Mouse (Mus musculus) thymus, adult 2 months (tissue): ENCODE measurements around the gene B4galnt4. TPM values are rescaled to one million over a fixed set of nuclear protein-coding genes. Genes with fewer than 3 reads are reported as not detected.

Experiments
- DNase-seq: peaks from one replicate; pipeline ENCODE4 v3.0.0; 2021
- H3K27ac ChIP-seq: fragments of 200-500 bp; 2 replicates; pipeline ENCODE4 v1.5.1; 2012; ENCODE audit warnings: low read length, control low read depth; ENCODE audit not compliant: control insufficient read depth, insufficient read depth
- H3K27me3 ChIP-seq: fragments of 200-500 bp; 2 replicates; pipeline ENCODE4 v1.6.1; 2012; ENCODE audit warnings: mild to moderate bottlenecking, low read length, moderate library complexity, mixed read lengths; ENCODE audit not compliant: control insufficient read depth, insufficient read depth
- H3K36me3 ChIP-seq: fragments of 200-500 bp; 2 replicates; pipeline ENCODE4 v1.6.1; 2012; ENCODE audit warnings: mild to moderate bottlenecking, low read length, moderate library complexity; ENCODE audit not compliant: control insufficient read depth, insufficient read depth
- H3K4me1 ChIP-seq: fragments of 200-500 bp; replicated peaks from 2 replicates; pipeline ENCODE4 v1.6.1; 2012; ENCODE audit warnings: low read length; ENCODE audit not compliant: control insufficient read depth, insufficient read depth
- H3K4me3 ChIP-seq: fragments of 200-500 bp; 2 replicates; pipeline ENCODE4 v1.5.1; 2012; ENCODE audit warnings: mild to moderate bottlenecking, low read length, control low read depth, moderate library complexity; ENCODE audit not compliant: control insufficient read depth, insufficient read depth
- CTCF ChIP-seq: fragments of 200-500 bp; IDR thresholded peaks from 2 replicates; pipeline ENCODE4 v1.5.1; 2012; ENCODE audit warnings: mild to moderate bottlenecking, control low read depth, low read length, moderate library complexity, borderline replicate concordance; ENCODE audit not compliant: control insufficient read depth, poor library complexity, insufficient read depth; ENCODE audit errors: extremely low read depth
- POLR2A ChIP-seq: fragments of 200-500 bp; IDR thresholded peaks from 2 replicates; pipeline ENCODE4 v1.6.1; 2012; ENCODE audit warnings: mild to moderate bottlenecking, low read length, control low read depth, moderate library complexity; ENCODE audit not compliant: control insufficient read depth, poor library complexity, insufficient read depth; ENCODE audit errors: extremely low read depth
- WGBS: fragments of 180-500 bp; shearing (Covaris S2); methylation state at CpG from one replicate; pipeline ENCODE4 v1.1.7; 2018; 5-methylcytosine and 5-hydroxymethylcytosine counted together
- polyA plus RNA-seq: library from polyadenylated mRNA; depleted of rRNA; stranded (reverse); fragments of >200 nt; gene quantifications from 2 replicates; pipeline ENCODE4 v1.2.3, GENCODE M21; 2012

The B4galnt4 gene
- polyA plus RNA-seq, 1 experiment = 1.4 TPM

DNA sequence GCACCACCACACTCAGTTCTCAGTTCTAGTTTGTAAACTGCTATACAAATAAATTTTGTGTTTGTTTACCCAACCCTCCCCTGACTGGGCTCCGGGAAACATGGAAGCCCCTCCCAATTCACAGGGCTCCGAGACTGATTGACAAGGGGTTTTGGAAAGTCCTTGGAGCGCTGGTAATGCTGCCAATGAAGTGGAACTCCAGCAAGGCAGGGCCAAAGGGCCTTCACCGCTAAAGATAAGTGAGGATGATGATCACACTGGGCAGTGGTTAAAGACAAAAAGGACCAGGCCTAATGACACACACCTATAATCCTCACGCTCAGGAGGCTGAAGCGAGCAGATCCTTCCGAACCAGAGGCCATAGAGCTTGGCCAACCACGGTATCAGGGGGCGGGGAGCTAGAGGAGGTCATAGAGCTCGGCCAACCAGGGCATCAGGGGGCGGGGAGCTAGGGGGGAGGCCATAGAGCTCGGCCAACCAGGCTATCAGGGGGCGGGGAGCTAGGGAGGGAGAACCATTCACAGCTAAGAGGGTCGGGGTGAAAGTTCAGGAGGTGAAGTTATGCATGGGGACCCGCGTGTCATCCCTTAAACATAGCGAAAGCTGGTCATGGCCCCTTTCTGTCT, 9.7 kb upstream of the B4galnt4 start:
- WGBS = 88% methylated on average over 17 of the region's 17 CpGs
- Histone ChIP-seq H3K27me3 (no peaks in the 10 kb centered on the region), H3K4me1 (peaks cover 15% of the 10 kb centered on the region), H3K36me3 (no peaks in the 10 kb centered on the region), H3K27ac (no peak overlapping the region), H3K4me3 (no peak overlapping the region)
- DNase-seq = no peak
- TF ChIP-seq CTCF (no peak), POLR2A (no peak)

DNA sequence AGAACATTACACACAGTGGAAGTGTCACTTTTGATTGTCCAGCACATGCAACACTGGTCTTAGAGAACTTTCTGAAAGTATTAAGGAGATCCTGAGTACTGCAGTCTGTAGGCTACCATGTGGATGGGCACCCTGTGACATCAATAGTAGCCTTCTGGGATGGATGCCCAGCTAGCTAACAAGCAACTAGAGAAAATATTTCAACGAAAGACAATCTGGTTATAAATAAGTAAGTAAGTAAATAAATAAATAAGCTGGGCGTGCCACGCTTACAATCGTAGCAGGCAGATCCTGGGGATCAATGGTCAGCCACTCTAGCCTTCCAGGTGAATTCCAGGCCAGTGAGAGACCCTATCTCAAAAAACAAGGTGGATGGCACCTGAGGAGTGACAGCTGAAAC, 8.9 kb upstream of the B4galnt4 start:
- TF ChIP-seq CTCF (no peak), POLR2A (no peak)
- WGBS = 96% methylated on average over 4 of the region's 4 CpGs
- no peak overlapping the region for H3K27ac ChIP-seq
- H3K36me3 ChIP-seq = no peaks in the 10 kb centered on the region
- DNase-seq = no peak
- H3K4me1 ChIP-seq = peaks cover 15% of the 10 kb centered on the region
- H3K27me3 ChIP-seq = no peaks in the 10 kb centered on the region
- H3K4me3 ChIP-seq = no peak overlapping the region

DNA sequence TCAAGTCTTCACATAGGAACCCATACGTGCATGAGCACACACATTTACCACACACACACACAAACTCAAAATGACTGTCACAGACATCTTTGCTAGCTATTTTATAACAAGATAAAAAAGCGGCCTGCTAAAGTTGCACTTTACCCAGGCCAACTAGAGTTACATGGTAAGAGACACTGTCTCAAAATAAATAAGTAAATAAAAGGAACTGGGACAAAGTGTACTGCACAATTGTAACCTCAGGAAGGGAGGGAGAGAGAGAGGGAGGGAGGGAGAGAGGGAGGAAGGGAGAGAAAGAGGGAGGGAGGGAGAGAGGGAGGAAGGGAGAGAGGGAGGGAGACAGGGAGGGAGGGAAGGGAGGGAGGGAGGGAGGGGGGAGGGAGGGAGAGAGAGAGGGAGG, 8.5 kb upstream of the B4galnt4 start:
- no peaks in the 10 kb centered on the region for H3K27me3 ChIP-seq
- TF ChIP-seq CTCF (no peak), POLR2A (no peak)
- DNase-seq = no peak
- H3K4me3 ChIP-seq = no peak overlapping the region
- 88% methylated on average over 2 of the region's 2 CpGs for WGBS
- peaks cover 11% of the 10 kb centered on the region for H3K4me1 ChIP-seq
- H3K36me3 ChIP-seq = no peaks in the 10 kb centered on the region
- H3K27ac ChIP-seq = no peak overlapping the region

DNA sequence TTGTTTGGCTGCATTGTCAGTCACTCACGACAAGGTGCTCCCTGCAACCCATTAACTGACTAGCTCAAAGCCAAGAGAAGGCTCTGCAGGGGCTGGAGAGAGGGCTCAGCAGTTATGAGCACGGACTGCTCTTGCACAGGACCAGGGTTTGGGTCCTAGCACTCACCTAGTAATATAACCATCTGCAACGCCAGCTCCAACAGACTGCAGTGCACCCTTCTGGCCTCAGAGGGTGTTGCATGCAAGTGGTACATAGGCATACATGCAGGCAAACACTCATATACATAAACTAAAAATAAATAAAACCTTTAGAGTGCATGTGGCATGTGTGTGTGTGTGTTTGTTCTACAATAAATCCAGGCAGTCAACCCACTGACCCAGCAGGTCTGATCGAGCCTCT, 5.1 kb upstream of the B4galnt4 start:
- TF ChIP-seq CTCF (no peak), POLR2A (no peak)
- Histone ChIP-seq H3K4me3 (no peak overlapping the region), H3K27me3 (peaks cover 2% of the 10 kb centered on the region; the same call in 1 of the 2 replicates), H3K4me1 (peaks cover 10% of the 10 kb centered on the region), H3K27ac (no peak overlapping the region), H3K36me3 (no peaks in the 10 kb centered on the region)
- 93% methylated on average over 4 of the region's 4 CpGs for WGBS
- DNase-seq = no peak

DNA sequence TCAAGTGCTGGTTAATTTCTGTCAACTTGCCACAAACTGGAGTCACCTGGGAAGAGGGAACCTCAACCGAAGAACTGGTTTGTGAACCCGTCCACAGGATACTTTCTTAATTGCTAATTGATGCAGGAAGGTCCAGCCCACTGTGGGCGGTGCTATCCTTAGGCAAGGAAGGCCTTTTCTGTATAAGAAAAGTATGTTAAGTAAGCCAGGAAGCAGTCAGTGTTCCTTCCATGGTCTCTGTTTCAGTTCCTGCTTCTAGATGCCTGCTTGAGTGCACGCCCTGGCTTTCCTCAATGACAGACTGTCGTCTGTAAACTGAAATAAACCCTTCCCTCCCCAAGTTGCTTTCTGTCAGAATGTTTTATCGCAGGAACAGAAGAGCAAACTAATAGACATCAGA, 3.9 kb upstream of the B4galnt4 start:
- no peaks in the 10 kb centered on the region for H3K36me3 ChIP-seq
- H3K4me1 ChIP-seq = peaks cover 14% of the 10 kb centered on the region
- TF ChIP-seq CTCF = no peak
- no peak for TF ChIP-seq POLR2A
- no peak overlapping the region for H3K4me3 ChIP-seq
- peaks cover 6% of the 10 kb centered on the region; the same call in 1 of the 2 replicates for H3K27me3 ChIP-seq
- H3K27ac ChIP-seq = no peak overlapping the region
- DNase-seq = no peak
- WGBS = 89% methylated on average over 6 of the region's 6 CpGs

DNA sequence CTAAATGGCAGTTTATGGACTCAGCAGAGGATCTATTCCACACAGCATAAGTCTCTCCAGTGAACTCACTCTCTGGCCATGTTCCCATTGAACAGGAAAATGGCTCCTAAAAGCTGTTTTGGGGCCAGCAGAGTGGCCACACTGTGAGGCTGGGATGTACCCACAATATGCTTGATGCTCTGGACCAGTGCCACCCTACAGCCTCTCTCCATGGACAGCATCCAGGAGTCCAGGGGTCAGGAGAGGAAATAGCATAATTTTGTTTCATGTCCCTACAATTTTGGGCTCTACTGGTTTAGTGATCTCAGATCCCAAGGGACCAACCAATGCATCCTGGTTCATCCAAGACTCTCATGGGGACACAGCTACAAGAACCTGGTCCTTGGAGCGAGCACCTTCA, 3.4 kb upstream of the B4galnt4 start:
- no peak for DNase-seq
- Histone ChIP-seq H3K4me3 (no peak overlapping the region), H3K36me3 (no peaks in the 10 kb centered on the region), H3K27me3 (peaks cover 6% of the 10 kb centered on the region; the same call in 1 of the 2 replicates), H3K4me1 (peaks cover 14% of the 10 kb centered on the region), H3K27ac (no peak overlapping the region)
- TF ChIP-seq POLR2A (no peak), CTCF (no peak)
- 97% methylated on average over 1 of the region's 1 CpGs for WGBS

DNA sequence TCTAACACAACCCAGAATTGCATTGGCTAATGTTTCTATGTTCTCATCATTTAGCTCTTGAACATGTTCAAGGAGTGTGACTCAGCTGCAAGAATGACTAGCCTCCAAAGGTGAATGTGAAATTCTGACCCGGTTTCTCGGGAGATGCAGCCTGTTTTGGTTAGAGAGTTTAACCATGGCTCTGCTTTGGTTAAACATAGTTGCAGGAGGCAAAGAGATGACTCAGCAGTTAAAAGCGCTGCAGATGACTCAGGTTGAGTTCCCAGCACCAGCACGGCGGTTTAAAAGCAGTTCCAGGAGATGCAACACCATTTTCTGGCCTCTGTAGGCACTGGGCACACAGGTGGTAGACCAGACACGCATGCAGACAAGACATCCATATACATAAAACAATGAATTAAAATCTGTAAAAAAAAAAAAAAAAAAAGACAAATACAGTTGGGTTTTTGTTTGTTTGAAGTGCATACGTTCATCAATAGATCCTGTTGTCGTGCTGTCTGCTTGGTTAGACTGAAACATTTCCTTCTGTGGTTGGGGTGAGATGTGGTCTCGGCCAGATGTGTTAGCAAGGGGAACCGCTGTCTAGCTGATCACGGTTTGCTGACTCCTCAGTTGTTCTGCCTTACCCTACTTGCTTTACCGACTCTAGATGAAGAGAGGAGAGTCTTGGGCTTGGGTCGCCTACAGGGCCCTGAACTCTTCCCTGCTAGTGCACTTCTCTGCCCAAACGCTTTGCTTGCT, 2.1 kb upstream of the B4galnt4 start:
- TF ChIP-seq CTCF = no peak
- TF ChIP-seq POLR2A = no peak
- H3K4me3 ChIP-seq = no peak overlapping the region
- DNase-seq = no peak
- H3K27me3 ChIP-seq = peaks cover 6% of the 10 kb centered on the region; the same call in 1 of the 2 replicates
- no peaks in the 10 kb centered on the region for H3K36me3 ChIP-seq
- H3K4me1 ChIP-seq = peaks cover 16% of the 10 kb centered on the region
- H3K27ac ChIP-seq = no peak overlapping the region
- WGBS = 25% methylated on average over 14 of the region's 14 CpGs
